Mouse (Mus musculus): ENCODE measurements around the gene Dll3. TPM values are rescaled to one million over a fixed set of nuclear protein-coding genes. Genes with fewer than 3 reads are reported as not detected.

Dll3 gene
- polyA plus RNA-seq, 2 experiments: 0.83 to 0.92 TPM

- Histone ChIP-seq H3K27me3 (ENCODE audit: control insufficient read depth, insufficient read depth, low read length) (no peaks in the 10 kb centered on the region), H3K4me2 (replicated peaks; ENCODE audit: low read depth, low read length, severe bottlenecking) (no peak overlapping the region), H3K9ac (ENCODE audit: low read depth, low read length, severe bottlenecking) (no peak overlapping the region), H3K4me3 (replicated peaks; ENCODE audit: low read length) (no peak overlapping the region), H3K36me3 (ENCODE audit: control insufficient read depth, insufficient read depth, low read length) (no peaks in the 10 kb centered on the region), H3K4me1 (ENCODE audit: control insufficient read depth, insufficient read depth, low read length) (peaks cover 8% of the 10 kb centered on the region), H3K27ac (replicated peaks; ENCODE audit: low read depth, low read length) (no peak overlapping the region), H3K9me3 (ENCODE audit: control insufficient read depth, low read length) (no peaks in the 10 kb centered on the region)
- ATAC-seq (ENCODE audit: low FRiP score, low read depth) (0 out of 2 replicates have a peak, but pooled peaks have one; percentile 51), DNase-seq (ENCODE audit: low spot score) (peak; percentile 77)
- WGBS: 6% methylated on average over 4 of the region's 4 CpGs
- TF ChIP-seq POLR2A (IDR thresholded peaks at IDR 0.05; ENCODE audit: borderline replicate concordance, extremely low read depth, insufficient read depth, insufficient read length): no peak
Observed at GRCm38 (mm10) chr7:28344637-28345036, 42.6 kb upstream of the Dll3 start.

DNA sequence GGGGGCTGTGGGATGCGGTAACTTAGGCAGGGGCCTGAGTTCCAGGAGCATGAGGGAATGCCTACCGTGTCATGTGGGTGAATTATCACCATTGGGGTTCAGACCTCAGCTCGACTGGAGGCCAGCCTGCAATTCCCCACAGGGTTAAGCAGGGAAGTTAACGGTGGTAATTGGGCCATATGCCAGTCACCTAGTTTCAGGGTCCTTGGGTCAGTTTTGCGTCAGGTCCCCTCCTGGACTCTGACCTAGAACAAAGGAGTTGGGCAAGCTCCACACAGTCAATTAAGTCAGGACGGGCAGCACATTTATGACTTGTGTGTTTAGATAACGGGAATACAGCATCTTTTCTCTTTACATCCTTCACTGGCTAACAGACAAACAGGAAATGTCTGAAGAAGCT, 39.3 kb upstream of the Dll3 start:
- Histone ChIP-seq H3K36me3 (ENCODE audit: control insufficient read depth, insufficient read depth, low read length) (no peaks in the 10 kb centered on the region), H3K4me1 (ENCODE audit: control insufficient read depth, insufficient read depth, low read length) (peaks cover 8% of the 10 kb centered on the region; the same call in 1 of the 2 replicates), H3K4me3 (replicated peaks; ENCODE audit: low read length) (no peak overlapping the region), H3K27ac (replicated peaks; ENCODE audit: low read depth, low read length) (peak overlapping the region; percentile 48; the same call in 1 of the 2 replicates), H3K4me2 (replicated peaks; ENCODE audit: low read depth, low read length, severe bottlenecking) (no peak overlapping the region), H3K27me3 (ENCODE audit: control insufficient read depth, insufficient read depth, low read length) (no peaks in the 10 kb centered on the region), H3K9me3 (ENCODE audit: control insufficient read depth, low read length) (no peaks in the 10 kb centered on the region), H3K9ac (ENCODE audit: low read depth, low read length, severe bottlenecking) (no peak overlapping the region)
- DNase-seq (ENCODE audit: low spot score) (no peak), ATAC-seq (ENCODE audit: low FRiP score, low read depth) (no peak)
- no peak for TF ChIP-seq POLR2A (IDR thresholded peaks at IDR 0.05; ENCODE audit: borderline replicate concordance, extremely low read depth, insufficient read depth, insufficient read length)
- WGBS: 27% methylated on average over 7 of the region's 7 CpGs

- Histone ChIP-seq H3K9me3 (ENCODE audit: control insufficient read depth, low read length) (no peaks in the 10 kb centered on the region), H3K27me3 (ENCODE audit: control insufficient read depth, insufficient read depth, low read length) (no peaks in the 10 kb centered on the region), H3K4me2 (replicated peaks; ENCODE audit: low read depth, low read length, severe bottlenecking) (peak overlapping the region; percentile 62), H3K36me3 (ENCODE audit: control insufficient read depth, insufficient read depth, low read length) (0 out of 2 replicates have a peak, but pooled peaks cover 6% of the 10 kb centered on the region), H3K4me1 (ENCODE audit: control insufficient read depth, insufficient read depth, low read length) (peaks cover 8% of the 10 kb centered on the region; the same call in 1 of the 2 replicates), H3K27ac (replicated peaks; ENCODE audit: low read depth, low read length) (peak overlapping the region; percentile 87), H3K4me3 (replicated peaks; ENCODE audit: low read length) (peak overlapping the region; percentile 100), H3K9ac (ENCODE audit: low read depth, low read length, severe bottlenecking) (peak overlapping the region; percentile 96)
- no peak for TF ChIP-seq POLR2A (IDR thresholded peaks at IDR 0.05; ENCODE audit: borderline replicate concordance, extremely low read depth, insufficient read depth, insufficient read length)
- DNase-seq (ENCODE audit: low spot score) (no peak), ATAC-seq (ENCODE audit: low FRiP score, low read depth) (no peak)
- WGBS: 79% methylated on average over 19 of the region's 19 CpGs
Observed at GRCm38 (mm10) chr7:28339213-28339917, 37.3 kb upstream of the Dll3 start.

DNA sequence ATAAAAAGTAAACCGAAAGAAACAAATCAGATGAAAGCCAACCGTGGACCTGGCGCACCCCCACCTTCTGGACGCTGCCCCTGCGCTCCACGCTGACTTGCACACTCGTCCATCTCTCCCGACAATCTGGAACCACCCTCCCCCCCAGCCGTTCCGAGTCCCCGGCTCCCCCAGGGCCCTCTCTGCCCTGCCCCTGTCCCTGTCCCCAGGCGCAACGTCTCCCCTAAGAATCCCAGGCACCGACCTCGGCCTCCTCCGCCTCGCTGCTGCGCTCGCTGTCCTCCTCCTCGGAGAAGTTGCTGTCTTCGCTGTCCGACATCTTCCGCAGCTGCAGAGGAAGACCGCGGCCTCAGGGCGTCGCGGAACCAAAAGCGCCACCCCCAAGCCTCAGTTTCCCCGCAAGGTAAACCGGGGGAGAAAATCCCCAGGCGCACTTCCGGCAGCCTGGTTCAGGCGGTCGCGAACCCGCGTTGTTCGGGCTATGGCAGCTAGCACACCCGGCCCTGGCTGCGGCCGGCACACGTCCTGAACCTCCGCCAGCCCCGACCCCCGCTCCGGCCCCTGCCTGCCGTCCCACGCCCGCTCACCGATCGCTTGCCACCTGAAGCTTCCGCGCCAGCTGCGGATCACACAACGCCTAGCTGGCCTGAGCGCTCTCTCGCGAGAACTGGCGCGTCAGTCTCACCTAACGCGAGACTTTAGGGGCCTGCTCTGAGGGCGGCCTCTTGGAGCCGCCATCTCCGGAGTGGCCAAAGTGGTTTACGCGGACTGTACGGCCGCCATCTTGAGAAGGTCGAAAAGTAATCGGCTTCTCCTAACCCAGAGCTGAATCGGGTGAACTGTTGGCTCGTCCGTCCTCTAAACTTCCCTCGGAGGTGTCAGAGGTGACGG, 36.3 kb upstream of the Dll3 start, which contains the start of gene Supt5:
TSS of gene Supt5 (minus strand) at position 639 of the 891 bp plus-strand sequence.
- peak; percentile 99 for ATAC-seq (ENCODE audit: low FRiP score, low read depth)
- peak; percentile 99 for DNase-seq (ENCODE audit: low spot score)
- WGBS: under 1% methylated on average over 75 of the region's 77 CpGs
- Histone ChIP-seq H3K4me3 (replicated peaks; ENCODE audit: low read length) (peak within 1 kb of the TSS; percentile 100), H3K9me3 (ENCODE audit: control insufficient read depth, low read length) (no peaks in the 10 kb centered on the region), H3K4me2 (replicated peaks; ENCODE audit: low read depth, low read length, severe bottlenecking) (peak within 1 kb of the TSS; percentile 62), H3K36me3 (ENCODE audit: control insufficient read depth, insufficient read depth, low read length) (peaks cover 9% of the 10 kb centered on the region; the same call in 1 of the 2 replicates), H3K27ac (replicated peaks; ENCODE audit: low read depth, low read length) (peak within 1 kb of the TSS; percentile 87), H3K9ac (ENCODE audit: low read depth, low read length, severe bottlenecking) (peak within 1 kb of the TSS; percentile 96), H3K4me1 (ENCODE audit: control insufficient read depth, insufficient read depth, low read length) (peaks cover 8% of the 10 kb centered on the region; the same call in 1 of the 2 replicates), H3K27me3 (ENCODE audit: control insufficient read depth, insufficient read depth, low read length) (no peaks in the 10 kb centered on the region)
- TF ChIP-seq POLR2A (IDR thresholded peaks at IDR 0.05; ENCODE audit: borderline replicate concordance, extremely low read depth, insufficient read depth, insufficient read length): peak; percentile 71; the same call in 1 of the 2 replicates

- peaks cover 20% of the 10 kb centered on the region for H3K36me3 ChIP-seq (ENCODE audit: control insufficient read depth, insufficient read depth, low read length)
- H3K4me1 ChIP-seq (ENCODE audit: control insufficient read depth, insufficient read depth, low read length): peaks cover 3% of the 10 kb centered on the region; the same call in 1 of the 2 replicates
- DNase-seq (ENCODE audit: low spot score) (no peak), ATAC-seq (ENCODE audit: low FRiP score, low read depth) (no peak)
- WGBS: 96% methylated on average over 2 of the region's 2 CpGs
- no peaks in the 10 kb centered on the region for H3K9me3 ChIP-seq (ENCODE audit: control insufficient read depth, low read length)
- H3K4me2 ChIP-seq (replicated peaks; ENCODE audit: low read depth, low read length, severe bottlenecking): no peak overlapping the region
- TF ChIP-seq POLR2A (IDR thresholded peaks at IDR 0.05; ENCODE audit: borderline replicate concordance, extremely low read depth, insufficient read depth, insufficient read length): no peak
- H3K9ac ChIP-seq (ENCODE audit: low read depth, low read length, severe bottlenecking): no peak overlapping the region
- no peaks in the 10 kb centered on the region for H3K27me3 ChIP-seq (ENCODE audit: control insufficient read depth, insufficient read depth, low read length)
- no peak overlapping the region for H3K27ac ChIP-seq (replicated peaks; ENCODE audit: low read depth, low read length)
- no peak overlapping the region for H3K4me3 ChIP-seq (replicated peaks; ENCODE audit: low read length)
Observed at GRCm38 (mm10) chr7:28335471-28335870, 33.4 kb upstream of the Dll3 start.

Measured in limb, embryonic 14.5 days (tissue).